Mouse (Mus musculus): ENCODE data around the gene Camta1. TPM values are rescaled to one million over a fixed set of nuclear protein-coding genes. Genes with fewer than 3 reads are reported as not detected.

Camta1 gene
- polyA plus RNA-seq, 1 experiment from 2014 or later: 106 TPM

- H3K9ac ChIP-seq (ENCODE audit: low read length): no peak overlapping the region
- ATAC-seq (ENCODE audit: insufficient number of reproducible peaks, low FRiP score, low TSS enrichment, low read depth): no peak
- 86% methylated on average over 4 of the region's 4 CpGs for WGBS
- peaks cover 4% of the 10 kb centered on the region; the same call in 1 of the 2 replicates for H3K4me1 ChIP-seq (ENCODE audit: control insufficient read depth, insufficient read depth, low read length)
- H3K4me3 ChIP-seq (ENCODE audit: low read depth, low read length): no peak overlapping the region
- H3K4me2 ChIP-seq (ENCODE audit: low read depth, severe bottlenecking): no peak overlapping the region
- DNase-seq (ENCODE audit: low spot score): no peak
- H3K27ac ChIP-seq (replicated peaks; ENCODE audit: low read depth, low read length): no peak overlapping the region
- H3K9me3 ChIP-seq (ENCODE audit: control insufficient read depth, low read length): no peaks in the 10 kb centered on the region
- no peaks in the 10 kb centered on the region for H3K36me3 ChIP-seq (ENCODE audit: control insufficient read depth, insufficient read depth, low read length)
- no peaks in the 10 kb centered on the region for H3K27me3 ChIP-seq (ENCODE audit: control insufficient read depth, insufficient read depth, low read length)
Observed at GRCm38 (mm10) chr4:151155587-151155986, 706.1 kb downstream of the Camta1 start.

GRCm38 (mm10) chr4:151154306-151154705 is 707.4 kb downstream of the Camta1 start:
- ATAC-seq (ENCODE audit: insufficient number of reproducible peaks, low FRiP score, low TSS enrichment, low read depth) (no peak), DNase-seq (ENCODE audit: low spot score) (no peak)
- Histone ChIP-seq H3K4me3 (ENCODE audit: low read depth, low read length) (no peak overlapping the region), H3K36me3 (ENCODE audit: control insufficient read depth, insufficient read depth, low read length) (no peaks in the 10 kb centered on the region), H3K9ac (ENCODE audit: low read length) (no peak overlapping the region), H3K4me1 (ENCODE audit: control insufficient read depth, insufficient read depth, low read length) (peaks cover 4% of the 10 kb centered on the region; the same call in 1 of the 2 replicates), H3K27ac (replicated peaks; ENCODE audit: low read depth, low read length) (no peak overlapping the region), H3K27me3 (ENCODE audit: control insufficient read depth, insufficient read depth, low read length) (no peaks in the 10 kb centered on the region; the same call in 1 of the 2 replicates), H3K4me2 (ENCODE audit: low read depth, severe bottlenecking) (no peak overlapping the region), H3K9me3 (ENCODE audit: control insufficient read depth, low read length) (no peaks in the 10 kb centered on the region)
- WGBS: 65% methylated on average over 4 of the region's 4 CpGs

DNA sequence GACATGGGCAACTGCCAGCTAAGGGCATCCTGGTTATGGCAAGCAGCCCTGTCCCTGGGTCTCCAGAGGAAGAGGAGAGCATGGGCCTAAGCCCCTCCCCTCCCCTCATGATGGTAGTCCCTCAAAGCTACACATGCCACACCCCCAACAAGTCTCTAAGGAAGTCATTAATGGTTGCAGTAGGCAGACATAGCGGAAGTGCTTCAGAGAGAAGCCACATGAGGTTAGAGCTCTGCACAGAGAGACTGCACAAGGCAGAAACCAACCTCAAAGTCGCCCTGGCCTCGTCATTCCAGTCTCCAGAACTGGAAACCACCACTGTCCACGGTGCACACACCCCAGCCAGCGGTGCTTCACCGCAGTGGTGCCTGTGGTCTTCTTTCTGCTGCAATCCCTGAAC is 709.7 kb downstream of the Camta1 start:
- no peak overlapping the region for H3K4me3 ChIP-seq (ENCODE audit: low read depth, low read length)
- H3K36me3 ChIP-seq (ENCODE audit: control insufficient read depth, insufficient read depth, low read length): no peaks in the 10 kb centered on the region
- DNase-seq (ENCODE audit: low spot score) (no peak), ATAC-seq (ENCODE audit: insufficient number of reproducible peaks, low FRiP score, low TSS enrichment, low read depth) (no peak)
- no peaks in the 10 kb centered on the region; the same call in 1 of the 2 replicates for H3K27me3 ChIP-seq (ENCODE audit: control insufficient read depth, insufficient read depth, low read length)
- H3K4me2 ChIP-seq (ENCODE audit: low read depth, severe bottlenecking): no peak overlapping the region
- no peak overlapping the region for H3K27ac ChIP-seq (replicated peaks; ENCODE audit: low read depth, low read length)
- WGBS: 63% methylated on average over 6 of the region's 6 CpGs
- peaks cover 4% of the 10 kb centered on the region; the same call in 1 of the 2 replicates for H3K4me1 ChIP-seq (ENCODE audit: control insufficient read depth, insufficient read depth, low read length)
- H3K9me3 ChIP-seq (ENCODE audit: control insufficient read depth, low read length): no peaks in the 10 kb centered on the region
- no peak overlapping the region for H3K9ac ChIP-seq (ENCODE audit: low read length)

DNA sequence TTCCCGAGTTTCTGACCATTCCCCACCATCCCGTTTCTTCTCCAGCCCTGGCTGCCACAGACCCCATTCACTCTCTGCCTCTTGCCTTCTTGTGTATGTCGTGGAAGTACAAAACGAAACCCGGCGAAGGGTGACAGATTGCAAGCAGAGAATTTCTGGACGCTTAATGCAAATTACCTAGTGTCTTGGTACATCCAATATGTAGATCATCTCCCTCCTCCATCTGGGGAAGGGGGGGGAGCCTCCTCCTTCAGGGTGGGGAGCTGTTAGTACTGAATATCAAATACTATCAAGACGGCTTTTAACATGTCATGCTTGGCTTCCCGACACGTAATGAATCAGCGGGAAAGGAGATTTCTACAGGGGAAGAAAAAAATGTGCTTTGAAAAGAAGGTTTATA is 710.8 kb downstream of the Camta1 start:
- no peaks in the 10 kb centered on the region; the same call in 1 of the 2 replicates for H3K27me3 ChIP-seq (ENCODE audit: control insufficient read depth, insufficient read depth, low read length)
- H3K4me3 ChIP-seq (ENCODE audit: low read depth, low read length): no peak overlapping the region
- H3K4me2 ChIP-seq (ENCODE audit: low read depth, severe bottlenecking): no peak overlapping the region
- H3K4me1 ChIP-seq (ENCODE audit: control insufficient read depth, insufficient read depth, low read length): peaks cover 4% of the 10 kb centered on the region; the same call in 1 of the 2 replicates
- no peaks in the 10 kb centered on the region for H3K9me3 ChIP-seq (ENCODE audit: control insufficient read depth, low read length)
- ATAC-seq (ENCODE audit: insufficient number of reproducible peaks, low FRiP score, low TSS enrichment, low read depth) (no peak), DNase-seq (ENCODE audit: low spot score) (no peak)
- no peak overlapping the region for H3K27ac ChIP-seq (replicated peaks; ENCODE audit: low read depth, low read length)
- 85% methylated on average over 11 of the region's 11 CpGs for WGBS
- no peaks in the 10 kb centered on the region for H3K36me3 ChIP-seq (ENCODE audit: control insufficient read depth, insufficient read depth, low read length)
- H3K9ac ChIP-seq (ENCODE audit: low read length): no peak overlapping the region

DNA sequence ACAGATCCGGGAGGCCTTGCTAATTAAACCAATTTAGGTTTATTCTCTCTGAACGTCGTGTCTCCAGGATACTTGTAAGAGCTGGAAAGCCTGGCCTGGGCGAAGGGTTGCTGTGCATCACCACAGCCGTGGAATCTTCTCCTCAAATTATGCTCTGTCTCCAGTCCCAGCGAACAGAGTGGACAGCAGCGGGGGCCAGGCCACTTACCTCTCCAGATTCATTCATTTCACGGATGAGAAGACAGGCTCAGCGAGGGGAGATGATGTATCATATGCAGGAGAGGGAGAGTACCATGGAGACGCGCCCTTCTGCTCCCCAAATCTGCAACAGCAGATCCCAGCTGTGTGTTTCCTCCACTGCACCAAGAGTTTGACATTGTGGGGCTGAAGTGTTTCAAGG is 711.6 kb downstream of the Camta1 start:
- WGBS: 83% methylated on average over 11 of the region's 11 CpGs
- ATAC-seq (ENCODE audit: insufficient number of reproducible peaks, low FRiP score, low TSS enrichment, low read depth): no peak

GRCm38 (mm10) chr4:151147541-151147940 is 714.1 kb downstream of the Camta1 start:
- Histone ChIP-seq H3K27me3 (ENCODE audit: control insufficient read depth, insufficient read depth, low read length) (no peaks in the 10 kb centered on the region; the same call in 1 of the 2 replicates), H3K4me1 (ENCODE audit: control insufficient read depth, insufficient read depth, low read length) (peaks cover 4% of the 10 kb centered on the region; the same call in 1 of the 2 replicates), H3K36me3 (ENCODE audit: control insufficient read depth, insufficient read depth, low read length) (no peaks in the 10 kb centered on the region), H3K9me3 (ENCODE audit: control insufficient read depth, low read length) (peaks cover 4% of the 10 kb centered on the region; the same call in 1 of the 2 replicates), H3K4me2 (ENCODE audit: low read depth, severe bottlenecking) (no peak overlapping the region), H3K27ac (replicated peaks; ENCODE audit: low read depth, low read length) (no peak overlapping the region), H3K4me3 (ENCODE audit: low read depth, low read length) (no peak overlapping the region), H3K9ac (ENCODE audit: low read length) (no peak overlapping the region)
- 40% methylated on average over 12 of the region's 12 CpGs for WGBS
- DNase-seq (ENCODE audit: low spot score): no peak
- no peak for ATAC-seq (ENCODE audit: insufficient number of reproducible peaks, low FRiP score, low TSS enrichment, low read depth)

More for the DNA sequence above, 711.6 kb downstream of the Camta1 start:
- H3K4me2 ChIP-seq (ENCODE audit: low read depth, severe bottlenecking): no peak overlapping the region
- H3K36me3 ChIP-seq (ENCODE audit: control insufficient read depth, insufficient read depth, low read length): no peaks in the 10 kb centered on the region
- peaks cover 4% of the 10 kb centered on the region; the same call in 1 of the 2 replicates for H3K4me1 ChIP-seq (ENCODE audit: control insufficient read depth, insufficient read depth, low read length)
- H3K4me3 ChIP-seq (ENCODE audit: low read depth, low read length): no peak overlapping the region
- no peak overlapping the region for H3K9ac ChIP-seq (ENCODE audit: low read length)
- H3K27ac ChIP-seq (replicated peaks; ENCODE audit: low read depth, low read length): no peak overlapping the region
- no peaks in the 10 kb centered on the region for H3K9me3 ChIP-seq (ENCODE audit: control insufficient read depth, low read length)
- no peaks in the 10 kb centered on the region; the same call in 1 of the 2 replicates for H3K27me3 ChIP-seq (ENCODE audit: control insufficient read depth, insufficient read depth, low read length)
- DNase-seq (ENCODE audit: low spot score): no peak

DNA sequence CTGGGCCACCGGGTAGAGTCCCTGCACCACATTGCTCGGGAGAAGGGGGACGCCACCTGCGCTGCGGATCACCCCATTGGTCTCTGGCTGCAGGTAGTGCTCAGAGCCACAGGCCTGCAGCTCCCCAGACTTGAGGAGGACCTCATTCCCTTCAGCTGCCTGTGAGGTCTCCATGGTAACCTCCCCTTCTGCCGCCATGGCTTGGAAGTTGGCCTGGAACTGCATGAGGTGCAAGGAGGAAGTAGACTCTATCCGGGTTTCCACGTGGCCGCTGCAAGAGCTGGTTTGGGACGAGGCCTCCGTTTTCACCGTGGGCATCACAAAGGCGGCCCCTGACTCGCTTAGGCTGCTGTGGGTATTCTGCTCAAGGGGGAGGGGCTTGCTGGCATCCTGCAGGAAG is 717.6 kb downstream of the Camta1 start:
- H3K4me2 ChIP-seq (ENCODE audit: low read depth, severe bottlenecking): no peak overlapping the region
- 85% methylated on average over 14 of the region's 14 CpGs for WGBS
- ATAC-seq (ENCODE audit: insufficient number of reproducible peaks, low FRiP score, low TSS enrichment, low read depth) (no peak), DNase-seq (ENCODE audit: low spot score) (no peak)
- H3K27me3 ChIP-seq (ENCODE audit: control insufficient read depth, insufficient read depth, low read length): peaks cover 17% of the 10 kb centered on the region
- no peak overlapping the region for H3K27ac ChIP-seq (replicated peaks; ENCODE audit: low read depth, low read length)
- peaks cover 17% of the 10 kb centered on the region for H3K4me1 ChIP-seq (ENCODE audit: control insufficient read depth, insufficient read depth, low read length)
- H3K36me3 ChIP-seq (ENCODE audit: control insufficient read depth, insufficient read depth, low read length): no peaks in the 10 kb centered on the region
- H3K9me3 ChIP-seq (ENCODE audit: control insufficient read depth, low read length): peaks cover 4% of the 10 kb centered on the region; the same call in 1 of the 2 replicates
- no peak overlapping the region for H3K9ac ChIP-seq (ENCODE audit: low read length)
- H3K4me3 ChIP-seq (ENCODE audit: low read depth, low read length): no peak overlapping the region

GRCm38 (mm10) chr4:151141196-151141880 is 720.3 kb downstream of the Camta1 start:
- Histone ChIP-seq H3K4me3 (ENCODE audit: low read depth, low read length) (no peak overlapping the region), H3K9ac (ENCODE audit: low read length) (no peak overlapping the region), H3K36me3 (ENCODE audit: control insufficient read depth, insufficient read depth, low read length) (no peaks in the 10 kb centered on the region), H3K4me2 (ENCODE audit: low read depth, severe bottlenecking) (peak overlapping the region; percentile 30; the same call in 1 of the 2 replicates), H3K27ac (replicated peaks; ENCODE audit: low read depth, low read length) (no peak overlapping the region), H3K4me1 (ENCODE audit: control insufficient read depth, insufficient read depth, low read length) (peaks cover 20% of the 10 kb centered on the region), H3K9me3 (ENCODE audit: control insufficient read depth, low read length) (peaks cover 4% of the 10 kb centered on the region; the same call in 1 of the 2 replicates), H3K27me3 (ENCODE audit: control insufficient read depth, insufficient read depth, low read length) (peaks cover 17% of the 10 kb centered on the region)
- 12% methylated on average over 13 of the region's 13 CpGs for WGBS
- no peak; the same call in 1 of the 2 replicates for ATAC-seq (ENCODE audit: insufficient number of reproducible peaks, low FRiP score, low TSS enrichment, low read depth)
- DNase-seq (ENCODE audit: low spot score): peak; percentile 99

All from limb, embryonic 11.5 days (tissue).